Mouse (Mus musculus): ENCODE results near the gene Gdpd4.

Gdpd4 gene

DNA sequence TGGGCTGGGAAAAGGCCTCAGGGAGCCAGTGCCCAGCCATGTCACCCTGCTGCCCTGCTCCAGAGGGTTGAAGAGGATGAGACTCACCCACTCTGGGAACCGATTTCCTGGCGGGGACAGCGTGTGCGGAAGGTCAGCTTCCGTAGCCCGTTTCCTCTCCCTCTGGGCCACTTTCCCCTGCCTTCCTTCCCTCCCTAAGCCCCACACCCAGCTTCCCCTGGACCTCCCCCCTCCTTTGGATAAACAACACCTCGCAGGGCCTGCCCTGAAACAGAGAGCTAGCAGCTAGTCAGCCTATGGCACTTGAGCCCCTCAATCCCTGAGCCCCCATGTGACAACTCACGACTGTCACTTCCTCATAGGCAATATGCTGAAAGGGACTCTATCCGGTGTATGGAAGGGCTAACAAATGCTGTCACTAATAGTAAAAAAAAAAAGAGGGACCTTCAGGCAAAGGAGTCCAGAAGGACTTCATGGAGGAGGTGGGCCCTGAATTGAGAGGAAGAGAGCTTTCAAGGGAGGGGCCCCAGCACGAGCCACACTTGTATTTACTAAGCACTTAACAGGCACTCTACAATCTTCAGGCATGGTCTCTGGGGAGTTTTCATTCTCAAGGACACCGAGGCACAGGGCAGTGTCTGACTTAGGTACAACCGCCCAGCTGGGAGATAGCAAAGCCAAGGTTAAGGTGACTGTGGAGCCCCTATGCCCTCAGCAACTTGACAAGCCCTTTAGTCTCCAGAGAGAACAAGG is 165.0 kb downstream of the Gdpd4 start:
- DNase-seq (ENCODE audit: low spot score in 2 of 2): no peak

DNA sequence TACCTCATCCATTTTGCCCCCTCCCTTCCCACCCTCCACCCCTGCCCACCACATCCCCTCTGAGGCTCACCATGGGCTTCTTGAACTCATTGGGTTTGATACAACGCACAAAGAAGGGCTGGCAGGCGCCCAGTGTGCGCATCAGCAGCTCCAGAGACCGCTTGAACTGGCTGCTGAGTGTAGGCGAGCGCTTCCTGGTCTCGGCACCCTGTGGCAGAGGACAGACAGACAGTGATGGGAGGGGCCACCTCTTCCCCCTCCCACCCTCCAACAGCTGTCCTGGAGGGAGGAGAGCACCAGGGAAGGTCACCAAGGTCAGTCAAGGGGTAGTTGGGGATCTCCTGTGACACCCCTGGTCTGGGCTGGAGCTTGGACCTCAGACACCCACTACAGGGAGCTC is 165.6 kb downstream of the Gdpd4 start:
- DNase-seq (ENCODE audit: low spot score in 2 of 2): peak; percentile 17 to 27

DNA sequence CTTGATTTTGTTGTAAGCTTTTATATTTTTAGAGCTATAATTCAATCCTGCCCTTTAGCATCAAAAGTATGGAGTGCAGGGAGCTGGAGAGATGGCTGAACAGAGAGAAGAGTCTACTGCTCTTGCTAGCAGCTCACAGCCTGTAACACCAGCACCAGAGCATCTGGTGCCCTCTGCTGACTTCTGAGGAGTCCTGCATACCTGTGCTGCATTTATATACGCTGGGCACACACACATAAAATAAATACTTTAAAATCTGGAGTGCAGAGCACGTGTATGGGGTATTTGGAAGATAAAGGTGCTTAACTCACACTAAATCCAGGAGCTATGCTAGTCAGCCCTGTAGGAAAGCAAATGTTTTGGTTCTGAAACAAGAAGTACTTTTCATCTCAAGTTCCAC is 166.6 kb downstream of the Gdpd4 start:
- no peak for DNase-seq (ENCODE audit: low spot score in 2 of 2)

DNA sequence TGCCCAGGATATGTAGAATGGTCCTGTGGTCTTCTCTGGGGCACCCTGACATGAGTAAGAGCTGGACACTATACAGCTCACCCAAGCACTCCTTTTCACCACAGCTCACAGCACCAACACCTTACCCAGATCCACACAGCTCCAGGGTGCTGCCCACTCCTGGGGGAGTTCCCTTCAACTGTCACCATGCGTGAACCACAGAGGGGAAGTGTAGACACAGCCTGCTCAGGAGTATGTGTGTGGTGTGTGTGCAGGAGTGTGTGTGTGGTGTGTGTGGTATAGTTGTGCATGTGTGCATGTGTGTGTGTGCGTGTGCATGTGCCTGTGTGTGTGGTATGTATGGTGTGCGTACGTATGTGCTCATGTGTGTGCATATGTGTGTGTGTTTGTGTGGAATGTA is 176.1 kb downstream of the Gdpd4 start:
- no peak for DNase-seq (ENCODE audit: low spot score in 2 of 2)

DNA sequence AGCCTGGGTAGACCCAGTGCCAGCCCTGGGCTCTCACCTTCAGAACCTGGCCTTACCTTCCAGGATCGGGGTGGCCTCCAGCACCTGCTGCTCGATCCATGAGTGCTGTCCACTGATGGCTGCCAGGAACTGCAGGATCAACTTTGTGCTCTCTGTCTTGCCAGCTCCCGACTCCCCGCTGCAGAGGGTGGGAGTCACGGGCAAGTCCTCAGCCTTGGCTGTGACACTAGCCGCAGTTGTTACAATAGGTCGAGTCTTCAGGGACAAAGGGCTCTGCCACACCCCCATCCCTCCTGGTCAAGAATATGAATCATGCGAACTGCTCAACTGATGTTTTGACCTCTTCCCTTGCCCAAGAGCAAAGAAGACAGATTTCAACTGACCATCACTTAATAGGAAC is 177.8 kb downstream of the Gdpd4 start:
- DNase-seq (ENCODE audit: low spot score in 2 of 2): no peak
